Comparison of ENCODE assay signal across 13 mouse cellular contexts in genomic region chr19:57298006-57298405, GRCm38 (mm10). TPM values are rescaled to one million over a fixed set of nuclear protein-coding genes. Genes with fewer than 3 reads are reported as not detected.
DNase-seq lines count a peak whose midpoint lies in the region; ATAC-seq and TF ChIP-seq lines count a peak whose summit lies in the region.
"Had no signal": no experiment of that assay in that cellular context is flagged by ENCODE, and none has a peak within 500 bp of the region (broad histone marks: within the 10 kb centered on the region; RNA-seq: fewer than 3 reads in every experiment).

No protein-coding gene starts in this region.

- no peaks in the 10 kb centered on the region for H3K27me3 ChIP-seq in kidney, embryonic 16.5 days (ENCODE audit: insufficient read depth, low read length)
- no peaks in the 10 kb centered on the region for H3K27me3 ChIP-seq in intestine, postnatal 0 days (replicated peaks; ENCODE audit: control insufficient read depth, insufficient read depth, low read length)

- peak; percentile 50 for DNase-seq in cerebellum, adult 11-12 months
- DNase-seq in cerebellum, postnatal 10 days, result no peak
- DNase-seq in kidney, adult 11 months, result no peak
- peak; percentile 56 for DNase-seq in NIH3T3 (ENCODE audit: low read depth)
- no peak for DNase-seq in right cerebral cortex, adult 18-20 months
- no peak for DNase-seq in spleen, postnatal 4 days (ENCODE audit: low spot score in 2 of 2)
- DNase-seq: cerebellum, adult 9-10 months; thymus, postnatal 14 days had no signal

- no peak for ATAC-seq in kidney, embryonic 16.5 days (ENCODE audit: low FRiP score, low TSS enrichment)
- no peak for ATAC-seq in intestine, postnatal 0 days
- ATAC-seq: hindbrain, postnatal 0 days had no signal

- H3K9me3 ChIP-seq in kidney, embryonic 16.5 days (ENCODE audit: low read length), result no peaks in the 10 kb centered on the region
- no peaks in the 10 kb centered on the region for H3K9me3 ChIP-seq in intestine, postnatal 0 days (ENCODE audit: control insufficient read depth)
- H3K9me3 ChIP-seq: forebrain, embryonic 10.5 days had no signal

- H3K4me1 ChIP-seq in kidney, embryonic 16.5 days (ENCODE audit: insufficient read depth, low read length), result no peaks in the 10 kb centered on the region
- no peaks in the 10 kb centered on the region; the same call in 1 of the 2 replicates for H3K4me1 ChIP-seq in intestine, postnatal 0 days (replicated peaks; ENCODE audit: control insufficient read depth, insufficient read depth, low read length)

- no peak overlapping the region for H3K4me3 ChIP-seq in kidney, embryonic 16.5 days (ENCODE audit: low read length)
- H3K4me3 ChIP-seq in intestine, postnatal 0 days (ENCODE audit: low read depth, low read length), result no peak overlapping the region
- H3K4me3 ChIP-seq: forebrain, embryonic 10.5 days; left cerebral cortex, adult 2 months had no signal

- H3K4me2 ChIP-seq in kidney, embryonic 16.5 days (replicated peaks; ENCODE audit: low read depth, low read length), result no peak overlapping the region
- no peak overlapping the region for H3K4me2 ChIP-seq in intestine, postnatal 0 days (replicated peaks; ENCODE audit: low read depth)

- 76% methylated on average over 5 of the region's 5 CpGs for WGBS in kidney, embryonic 16.5 days
- WGBS in intestine, postnatal 0 days, result 70% methylated on average over 5 of the region's 5 CpGs

- no peak overlapping the region for H3K9ac ChIP-seq in kidney, embryonic 16.5 days (replicated peaks; ENCODE audit: low read length)
- H3K9ac ChIP-seq in intestine, postnatal 0 days (ENCODE audit: low read depth, low read length), result no peak overlapping the region

- peak overlapping the region; percentile 11 for H3K27ac ChIP-seq in kidney, embryonic 16.5 days (ENCODE audit: low read length)
- peak overlapping the region; percentile 15; the same call in 1 of the 2 replicates for H3K27ac ChIP-seq in intestine, postnatal 0 days (ENCODE audit: low read depth, low read length)
- H3K27ac ChIP-seq: forebrain, embryonic 10.5 days; hindbrain, postnatal 0 days had no signal

- H3K36me3 ChIP-seq in kidney, embryonic 16.5 days (ENCODE audit: insufficient read depth, low read length), result no peaks in the 10 kb centered on the region
- no peaks in the 10 kb centered on the region for H3K36me3 ChIP-seq in intestine, postnatal 0 days (ENCODE audit: control insufficient read depth, insufficient read depth)
- H3K36me3 ChIP-seq: forebrain, embryonic 10.5 days had no signal

- TF ChIP-seq CTCF in intestine, postnatal 0 days (IDR thresholded peaks at IDR 0.05; ENCODE audit: low read depth), result no peak

RNA-seq across cellular contexts. Expression of gene Ablim1, which starts 16.7 kb away (rescaled TPM):
- 39.3 and 43.2 TPM in 2 replicates for polyA plus RNA-seq in kidney, embryonic 16.5 days (2015; fragmentation: Nextera tagmentation; extraction: Ambion mirVana)
- 24.4 and 28.7 TPM in 2 replicates for polyA plus RNA-seq in intestine, postnatal 0 days (2015; fragmentation: Nextera tagmentation; extraction: Ambion mirVana)

Comparison
In these comparisons a context has a peak if more than half of its experiments do, and no peak if none do; other contexts are left out.
1. DNase-seq: peak in cerebellum, adult 11-12 months (single experiment) and NIH3T3 (single experiment); none in cerebellum, postnatal 10 days (0 of 2), kidney, adult 11 months (single experiment), right cerebral cortex, adult 18-20 months (single experiment) and spleen, postnatal 4 days (0 of 2).